Mouse (Mus musculus) testis, postnatal 14 days (tissue): ENCODE data around the gene Cebpg.

ENCODE experiments used
- DNase-seq: peaks from one replicate; pipeline ENCODE4 v3.0.0; 2021; ENCODE audit warnings: low spot score

The Cebpg gene

GRCm38 (mm10) chr7:35025409-35026275 lies 30.7 kb downstream of the Cebpg start:
- DNase-seq = peak; percentile 32

- DNase-seq = no peak
These were observed 31.9 kb downstream of the Cebpg start for GRCm38 (mm10) chr7:35024426-35024825.

GRCm38 (mm10) chr7:35023251-35023650 lies 33.1 kb downstream of the Cebpg start:
- DNase-seq = no peak

GRCm38 (mm10) chr7:35021365-35021764 lies 35.0 kb downstream of the Cebpg start:
- DNase-seq = peak; percentile 82

- no peak for DNase-seq
These were observed 41.1 kb downstream of the Cebpg start for GRCm38 (mm10) chr7:35015252-35015651.

- no peak for DNase-seq
These were observed 43.1 kb downstream of the Cebpg start for GRCm38 (mm10) chr7:35013228-35013627.

GRCm38 (mm10) chr7:35006661-35007060 lies 49.7 kb downstream of the Cebpg start:
- no peak for DNase-seq

GRCm38 (mm10) chr7:35003171-35003737 lies 53.1 kb downstream of the Cebpg start:
- DNase-seq = no peak

GRCm38 (mm10) chr7:35000839-35001238 lies 55.5 kb downstream of the Cebpg start:
- no peak for DNase-seq
